Mouse (Mus musculus) forebrain, embryonic 11.5 days (tissue): ENCODE measurements around the gene Spata2. TPM values are rescaled to one million over a fixed set of nuclear protein-coding genes. Genes with fewer than 3 reads are reported as not detected.

Experiments used
- ATAC-seq: fragments of 200-750 bp; cut with Nextera tagmentation; replicated peaks from 2 replicates; pipeline ENCODE4 v1.8.0; 2017; ENCODE audit warnings: moderate TSS enrichment; ENCODE audit not compliant: low FRiP score
- DNase-seq: peaks from one replicate; pipeline ENCODE4 v3.0.0-alpha.2; 2017; ENCODE audit warnings: low spot score
- H3K27ac ChIP-seq: fragments of 300-500 bp; sonication (generic); 2 replicates; pipeline ENCODE4 v1.5.1; 2014; ENCODE audit warnings: low read depth, low read length
- H3K27me3 ChIP-seq: fragments of 300-500 bp; sonication (generic); 2 replicates; pipeline ENCODE4 v1.6.1; 2014; ENCODE audit warnings: mild to moderate bottlenecking, low read length, mixed read lengths; ENCODE audit not compliant: control insufficient read depth, insufficient read depth
- H3K36me3 ChIP-seq: fragments of 300-500 bp; sonication (generic); 2 replicates; pipeline ENCODE4 v1.6.1; 2014; ENCODE audit warnings: mild to moderate bottlenecking, low read length, moderate library complexity, mixed read lengths; ENCODE audit not compliant: control insufficient read depth, insufficient read depth
- H3K4me1 ChIP-seq: fragments of 300-500 bp; sonication (generic); replicated peaks from 2 replicates; pipeline ENCODE4 v1.6.1; 2014; ENCODE audit warnings: low read length, mixed read lengths; ENCODE audit not compliant: control insufficient read depth, insufficient read depth
- H3K4me2 ChIP-seq: fragments of 300-500 bp; sonication (generic); 2 replicates; pipeline ENCODE4 v1.6.1; 2014; ENCODE audit warnings: low read depth, mild to moderate bottlenecking, low read length, moderate library complexity, mixed read lengths; ENCODE audit not compliant: severe bottlenecking
- H3K4me3 ChIP-seq: fragments of 300-500 bp; sonication (generic); 2 replicates; pipeline ENCODE4 v1.5.1; 2014; ENCODE audit warnings: low read depth, low read length
- H3K9ac ChIP-seq: fragments of 300-500 bp; sonication (generic); 2 replicates; pipeline ENCODE4 v1.6.1; 2014; ENCODE audit warnings: low read length
- H3K9me3 ChIP-seq: fragments of 300-500 bp; sonication (generic); 2 replicates; pipeline ENCODE4 v1.6.1; 2016; ENCODE audit warnings: low read length, mixed read lengths; ENCODE audit not compliant: control insufficient read depth
- WGBS: fragments of 180-500 bp; shearing (Covaris S2); extraction: QIAGEN DNeasy Blood & Tissue Kit; methylation state at CpG from one replicate; pipeline ENCODE4 v1.1.7; 2014; 5-methylcytosine and 5-hydroxymethylcytosine counted together
- polyA plus RNA-seq: library from polyadenylated mRNA; unstranded; fragments of >200 nt; fragmentation: Nextera tagmentation; extraction: Ambion mirVana; gene quantifications from 2 replicates; pipeline ENCODE4 v1.2.1, GENCODE M21; 2014

Gene Spata2
- polyA plus RNA-seq, 1 experiment from 2014 or later, result 23.0 TPM

GRCm38 (mm10) chr2:167482681-167483080 lies 10.0 kb downstream of the Spata2 start:
- no peak overlapping the region for H3K4me2 ChIP-seq
- H3K9ac ChIP-seq, result no peak overlapping the region
- DNase-seq, result no peak
- H3K27me3 ChIP-seq, result no peaks in the 10 kb centered on the region
- peaks cover 3% of the 10 kb centered on the region; the same call in 1 of the 2 replicates for H3K36me3 ChIP-seq
- H3K27ac ChIP-seq, result no peak overlapping the region
- no peaks in the 10 kb centered on the region for H3K9me3 ChIP-seq
- WGBS, result 94% methylated on average over 4 of the region's 4 CpGs
- no peak for ATAC-seq
- H3K4me1 ChIP-seq, result no peaks in the 10 kb centered on the region
- H3K4me3 ChIP-seq, result no peak overlapping the region

- Histone ChIP-seq H3K4me3 (no peak overlapping the region), H3K36me3 (peaks cover 3% of the 10 kb centered on the region; the same call in 1 of the 2 replicates), H3K9me3 (no peaks in the 10 kb centered on the region), H3K27me3 (no peaks in the 10 kb centered on the region), H3K4me2 (no peak overlapping the region), H3K27ac (no peak overlapping the region), H3K4me1 (peaks cover 12% of the 10 kb centered on the region), H3K9ac (no peak overlapping the region)
- ATAC-seq (no peak), DNase-seq (no peak)
- 97% methylated on average over 1 of the region's 1 CpGs for WGBS
These were observed 13.2 kb downstream of the Spata2 start for GRCm38 (mm10) chr2:167479501-167479900.

GRCm38 (mm10) chr2:167478128-167478527 lies 14.6 kb downstream of the Spata2 start:
- DNase-seq (no peak), ATAC-seq (no peak)
- Histone ChIP-seq H3K27me3 (no peaks in the 10 kb centered on the region), H3K9me3 (no peaks in the 10 kb centered on the region), H3K4me2 (no peak overlapping the region), H3K36me3 (peaks cover 4% of the 10 kb centered on the region; the same call in 1 of the 2 replicates), H3K9ac (no peak overlapping the region), H3K4me3 (no peak overlapping the region), H3K4me1 (peaks cover 12% of the 10 kb centered on the region), H3K27ac (no peak overlapping the region)
- 56% methylated on average over 2 of the region's 2 CpGs for WGBS

GRCm38 (mm10) chr2:167476762-167477161 lies 15.9 kb downstream of the Spata2 start:
- Histone ChIP-seq H3K4me1 (peaks cover 12% of the 10 kb centered on the region), H3K4me3 (no peak overlapping the region), H3K9ac (no peak overlapping the region), H3K27ac (no peak overlapping the region), H3K4me2 (no peak overlapping the region), H3K27me3 (no peaks in the 10 kb centered on the region), H3K9me3 (no peaks in the 10 kb centered on the region), H3K36me3 (peaks cover 4% of the 10 kb centered on the region; the same call in 1 of the 2 replicates)
- 77% methylated on average over 4 of the region's 4 CpGs for WGBS
- no peak for ATAC-seq
- no peak for DNase-seq

GRCm38 (mm10) chr2:167476200-167476688 lies 16.4 kb downstream of the Spata2 start:
- no peak overlapping the region; the same call in 1 of the 2 replicates for H3K9ac ChIP-seq

GRCm38 (mm10) chr2:167475596-167475995 lies 17.1 kb downstream of the Spata2 start:
- DNase-seq (no peak), ATAC-seq (no peak)
- Histone ChIP-seq H3K4me2 (no peak overlapping the region), H3K36me3 (peaks cover 7% of the 10 kb centered on the region; the same call in 1 of the 2 replicates), H3K9ac (no peak overlapping the region; the same call in 1 of the 2 replicates), H3K9me3 (no peaks in the 10 kb centered on the region), H3K27ac (no peak overlapping the region), H3K27me3 (no peaks in the 10 kb centered on the region), H3K4me1 (peaks cover 12% of the 10 kb centered on the region), H3K4me3 (no peak overlapping the region)
- WGBS, result 81% methylated on average over 5 of the region's 5 CpGs

More at GRCm38 (mm10) chr2:167476200-167476688, 16.4 kb downstream of the Spata2 start:
- Histone ChIP-seq H3K36me3 (peaks cover 7% of the 10 kb centered on the region; the same call in 1 of the 2 replicates), H3K9me3 (no peaks in the 10 kb centered on the region), H3K4me1 (peaks cover 12% of the 10 kb centered on the region), H3K4me2 (no peak overlapping the region), H3K4me3 (no peak overlapping the region), H3K27me3 (no peaks in the 10 kb centered on the region), H3K27ac (no peak overlapping the region)
- DNase-seq, result peak; percentile 67
- 46% methylated on average over 7 of the region's 7 CpGs for WGBS
- peak; percentile 39; the same call in 1 of the 2 replicates for ATAC-seq

GRCm38 (mm10) chr2:167474218-167474617 lies 18.5 kb downstream of the Spata2 start:
- H3K36me3 ChIP-seq, result peaks cover 7% of the 10 kb centered on the region; the same call in 1 of the 2 replicates
- no peak overlapping the region for H3K4me3 ChIP-seq
- H3K4me2 ChIP-seq, result no peak overlapping the region
- peaks cover 12% of the 10 kb centered on the region for H3K4me1 ChIP-seq
- H3K27me3 ChIP-seq, result no peaks in the 10 kb centered on the region
- WGBS, result 96% methylated on average over 6 of the region's 6 CpGs
- no peak overlapping the region for H3K9ac ChIP-seq
- DNase-seq (no peak), ATAC-seq (no peak)
- H3K9me3 ChIP-seq, result no peaks in the 10 kb centered on the region
- no peak overlapping the region for H3K27ac ChIP-seq

- no peak overlapping the region for H3K27ac ChIP-seq
These were observed 21.1 kb downstream of the Spata2 start for GRCm38 (mm10) chr2:167471585-167471984.

GRCm38 (mm10) chr2:167470611-167471010 lies 22.1 kb downstream of the Spata2 start:
- Histone ChIP-seq H3K4me1 (no peaks in the 10 kb centered on the region), H3K36me3 (peaks cover 9% of the 10 kb centered on the region; the same call in 1 of the 2 replicates), H3K27ac (no peak overlapping the region), H3K27me3 (no peaks in the 10 kb centered on the region), H3K9me3 (no peaks in the 10 kb centered on the region), H3K4me2 (no peak overlapping the region), H3K9ac (no peak overlapping the region), H3K4me3 (no peak overlapping the region)
- ATAC-seq (no peak), DNase-seq (no peak)
- WGBS, result 90% methylated on average over 3 of the region's 3 CpGs

More at GRCm38 (mm10) chr2:167471585-167471984, 21.1 kb downstream of the Spata2 start:
- ATAC-seq (no peak), DNase-seq (no peak)
- Histone ChIP-seq H3K36me3 (peaks cover 7% of the 10 kb centered on the region; the same call in 1 of the 2 replicates), H3K4me2 (no peak overlapping the region), H3K9ac (no peak overlapping the region), H3K9me3 (no peaks in the 10 kb centered on the region), H3K4me3 (no peak overlapping the region), H3K4me1 (peaks cover 8% of the 10 kb centered on the region), H3K27me3 (no peaks in the 10 kb centered on the region)
- 89% methylated on average over 6 of the region's 6 CpGs for WGBS
